Mouse (Mus musculus) liver, postnatal 0 days (tissue): Measurements from ENCODE around the gene Clip4.

Experiments used
- CTCF ChIP-seq: sonication (generic); IDR thresholded peaks from 2 replicates; pipeline ENCODE4 v1.5.1; 2016; ENCODE audit warnings: antibody characterized with exemption, low read depth
- EP300 ChIP-seq: IDR thresholded peaks from 2 replicates; pipeline ENCODE4 v1.6.1; 2016; ENCODE audit warnings: antibody characterized with exemption, low read depth, mild to moderate bottlenecking

DNA sequence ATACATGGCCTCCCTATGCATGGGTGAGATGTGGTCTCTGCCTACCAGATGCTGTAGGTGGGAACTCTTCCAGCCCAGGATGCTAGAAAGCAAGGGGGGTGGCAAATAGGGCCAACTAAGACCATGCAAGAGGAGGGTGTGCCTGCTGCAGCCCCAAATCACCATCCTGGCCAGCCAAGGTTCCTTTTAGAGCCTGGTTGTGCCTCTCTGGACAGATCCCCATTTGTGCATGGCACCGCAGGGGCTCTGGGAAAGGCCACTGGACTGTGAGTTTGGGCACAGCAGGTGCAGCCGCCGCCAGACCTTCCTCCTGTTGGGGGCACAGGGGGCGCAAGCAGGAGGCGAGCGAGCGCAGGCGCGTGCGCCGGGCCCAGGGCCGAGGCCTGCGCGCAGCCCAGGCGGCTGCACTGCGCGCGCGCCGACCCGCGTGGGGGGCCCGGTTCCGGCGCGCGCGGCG is 14.0 kb downstream of the Clip4 start:
- TF ChIP-seq CTCF (no peak), EP300 (no peak)
